Mouse (Mus musculus) lung, adult 10 weeks (tissue): ENCODE measurements around the gene Kxd1. TPM values are rescaled to one million over a fixed set of nuclear protein-coding genes. Genes with fewer than 3 reads are reported as not detected.

Experiments
- polyA plus RNA-seq: library from polyadenylated mRNA; stranded (reverse); fragments of 350-450 nt; fragmentation: Illumina TruSeq; extraction: RNeasy Lipid Tissue Mini Kit (QIAGEN cat#74804); gene quantifications from one replicate; pipeline ENCODE4 v1.2.3, GENCODE M21; 2014; ENCODE audit warnings: low read depth, low replicate concordance; ENCODE audit not compliant: insufficient read depth

The Kxd1 gene
- 48.0 TPM for polyA plus RNA-seq

GRCm38 (mm10) chr8:70527512-70528181, at the start of gene Kxd1, which contains the start of gene Fkbp8:
TSS of gene Kxd1 (minus strand) at chr8:70527956.
TSS of gene Fkbp8 (plus strand) at chr8:70527724.

DNA sequence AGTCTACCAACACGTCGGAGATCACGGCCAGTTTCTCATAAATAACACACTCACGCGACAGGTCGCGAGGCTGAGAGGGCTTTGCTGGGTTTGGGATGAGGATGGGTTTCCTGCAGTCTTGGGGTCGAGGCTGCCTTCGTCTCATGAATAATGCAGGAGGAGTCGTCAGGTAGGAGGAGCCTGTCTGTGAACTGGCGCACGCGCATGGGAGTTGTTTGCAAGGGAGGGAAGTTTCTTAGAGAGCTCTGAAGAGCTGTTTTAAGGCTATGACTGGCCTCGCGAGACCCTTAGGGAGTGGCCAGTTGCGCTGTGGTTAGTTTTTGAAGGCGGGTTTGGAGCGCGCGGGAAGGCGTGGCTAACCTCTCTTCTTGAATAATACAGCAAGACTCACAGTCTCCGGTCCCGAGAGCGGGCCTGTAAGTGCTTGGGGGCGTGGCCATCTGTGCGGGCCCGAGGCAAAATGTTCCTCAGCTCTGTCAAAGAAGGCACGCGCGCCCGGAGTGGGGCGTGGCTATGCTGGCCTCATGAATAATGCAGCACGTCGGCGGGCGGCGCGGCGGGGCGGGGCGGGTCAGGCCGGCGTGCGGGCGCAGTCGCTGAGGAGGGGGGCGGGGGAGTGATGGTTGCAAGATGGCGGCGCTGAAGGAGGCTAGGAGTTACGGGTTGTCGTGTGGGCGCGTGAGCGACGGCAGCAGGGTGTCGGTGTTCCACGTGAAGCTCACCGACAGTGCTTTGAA, 11.5 kb upstream of the Kxd1 start, which contains the start of gene Ell:
Gene Ell (plus strand): TSS at position 381 of the 737 bp plus-strand sequence.

DNA sequence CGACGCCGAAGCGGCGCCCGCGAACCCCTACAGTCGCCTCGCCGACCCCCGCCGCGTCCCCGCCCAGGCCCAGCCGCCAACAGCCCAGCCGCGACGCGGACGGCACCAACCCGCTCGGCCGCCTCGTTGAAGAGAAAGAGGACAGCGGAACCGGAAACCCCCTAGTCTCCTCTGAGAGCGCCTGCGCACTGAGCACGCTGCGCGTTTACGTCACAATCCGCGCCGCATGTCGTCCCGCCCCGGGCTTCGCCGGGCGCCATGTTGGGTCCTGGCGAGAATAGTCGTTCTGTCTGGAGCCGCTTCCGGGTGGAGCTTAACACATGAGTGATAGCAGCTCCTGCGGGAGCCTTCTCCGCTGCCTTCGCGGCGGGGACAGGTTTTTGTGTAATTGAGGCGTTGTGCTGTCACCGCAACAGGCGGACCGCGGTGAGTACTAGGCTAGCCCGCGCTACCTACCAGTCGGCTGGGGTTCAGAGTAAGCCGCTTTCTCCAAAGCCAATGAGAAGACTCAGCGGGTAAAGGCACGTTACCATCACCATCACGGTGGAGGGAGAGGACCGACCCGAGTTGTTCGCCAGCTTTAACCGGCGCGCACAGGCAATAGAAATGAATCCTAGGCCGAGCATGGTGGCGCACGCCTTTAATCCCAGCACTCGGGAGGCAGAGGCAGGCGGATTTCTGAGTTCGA, 17.4 kb downstream of the Kxd1 start, which contains the start of gene Uba52:
Gene Uba52 (minus strand): TSS at position 574 of the 688 bp plus-strand sequence.

GRCm38 (mm10) chr8:70506328-70507026, 21.3 kb downstream of the Kxd1 start, which contains the start of gene Rex1bd:
TSS of gene Rex1bd (minus strand) at chr8:70506752.

DNA sequence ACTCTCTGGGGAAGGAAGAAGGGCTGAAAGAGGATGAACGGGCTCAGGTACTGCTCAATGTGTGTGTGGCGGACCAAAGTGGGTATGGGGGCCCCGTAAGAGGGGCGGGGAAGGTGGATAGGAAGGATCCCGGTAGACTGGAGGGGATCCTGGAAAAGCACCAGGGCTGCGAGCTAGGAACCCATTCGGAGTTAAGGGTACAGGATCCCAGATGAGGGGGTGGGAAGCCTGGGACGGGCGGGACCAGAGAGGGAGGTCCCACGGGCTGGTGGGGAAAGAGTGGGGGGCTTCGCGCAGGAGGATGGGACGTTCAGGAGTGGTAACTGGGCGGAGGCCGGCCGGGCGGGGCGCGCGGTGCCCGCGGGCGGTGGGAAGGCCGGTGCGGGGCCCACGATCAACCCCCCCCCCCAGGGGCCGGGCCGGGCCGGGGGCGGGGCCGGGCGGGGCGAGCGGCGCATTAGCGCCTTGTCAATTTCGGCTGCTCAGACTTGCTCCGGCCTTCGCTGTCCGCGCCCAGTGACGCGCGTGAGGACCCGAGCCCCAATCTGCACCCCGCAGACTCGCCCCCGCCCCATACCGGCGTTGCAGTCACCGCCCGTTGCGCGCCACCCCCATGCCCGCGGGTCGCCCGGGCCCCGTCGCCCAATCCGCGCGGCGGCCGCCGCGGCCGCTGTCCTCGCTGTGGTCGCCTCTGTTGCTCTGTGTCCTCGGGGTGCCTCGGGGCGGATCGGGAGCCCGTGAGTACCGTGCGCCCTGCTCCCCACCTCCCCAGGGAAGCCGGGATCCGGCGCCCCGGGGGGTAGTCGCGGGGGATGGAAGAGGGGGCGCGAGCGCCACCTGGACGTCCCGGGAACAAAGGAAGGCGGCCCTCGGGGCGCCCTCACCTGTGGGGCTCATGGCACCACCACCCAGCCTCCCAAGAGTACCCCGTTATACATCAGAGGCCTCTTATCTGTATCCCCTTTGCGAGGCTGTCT, 34.8 kb downstream of the Kxd1 start, which contains the start of gene Crlf1:
Gene Crlf1 (plus strand): TSS at position 495 of the 977 bp plus-strand sequence.

GRCm38 (mm10) chr8:70486941-70487520, 40.7 kb downstream of the Kxd1 start, which contains the start of gene Tmem59l:
TSS of gene Tmem59l (minus strand) at chr8:70487358.

GRCm38 (mm10) chr8:70476333-70477268, 51.2 kb downstream of the Kxd1 start, which contains the start of gene Klhl26:
TSS of gene Klhl26 (minus strand) at chr8:70476968.

Other genes starting within 250 kb of the Kxd1 start
- 25.3 TPM for gene Homer3, start 245.1 kb downstream of the Kxd1 start, polyA plus RNA-seq
- 24.8 TPM for gene Ddx49, start 225.5 kb downstream of the Kxd1 start, polyA plus RNA-seq
- gene Cope, start 225.4 kb downstream of the Kxd1 start, polyA plus RNA-seq: 129 TPM
- 0.44 TPM for gene Cers1, start 212.2 kb downstream of the Kxd1 start, polyA plus RNA-seq
- gene Gdf1, start 198.1 kb downstream of the Kxd1 start, polyA plus RNA-seq: 0.28 TPM
- gene Upf1, start 174.7 kb downstream of the Kxd1 start, polyA plus RNA-seq: 14.7 TPM
- 0.21 TPM for gene Comp, start 154.4 kb downstream of the Kxd1 start, polyA plus RNA-seq
- 3.0 TPM for gene Crtc1, start 88.4 kb downstream of the Kxd1 start, polyA plus RNA-seq
- gene Klhl26, start 51.0 kb downstream of the Kxd1 start, polyA plus RNA-seq: 10.1 TPM
- 7.8 TPM for gene Tmem59l, start 40.6 kb downstream of the Kxd1 start, polyA plus RNA-seq
- 13.8 TPM for gene Crlf1, start 34.8 kb downstream of the Kxd1 start, polyA plus RNA-seq
- 98.1 TPM for gene Rex1bd, start 21.2 kb downstream of the Kxd1 start, polyA plus RNA-seq
- 1,654 TPM for gene Uba52, start 17.2 kb downstream of the Kxd1 start, polyA plus RNA-seq
- gene Fkbp8, start 232 bp downstream of the Kxd1 start, polyA plus RNA-seq: 190 TPM
- gene Ell, start 11.5 kb upstream of the Kxd1 start, polyA plus RNA-seq: 9.7 TPM
- gene Isyna1, start 66.4 kb upstream of the Kxd1 start, polyA plus RNA-seq: 26.4 TPM
- gene Ssbp4, start 80.9 kb upstream of the Kxd1 start, polyA plus RNA-seq: 54.0 TPM
- 6.2 TPM for gene Lrrc25, start 88.2 kb upstream of the Kxd1 start, polyA plus RNA-seq
- 1.6 TPM for gene Gdf15, start 104.5 kb upstream of the Kxd1 start, polyA plus RNA-seq
- 17.7 TPM for gene Pgpep1, start 132.4 kb upstream of the Kxd1 start, polyA plus RNA-seq
- 81.6 TPM for gene Lsm4, start 145.3 kb upstream of the Kxd1 start, polyA plus RNA-seq
- gene Jund, start 171.0 kb upstream of the Kxd1 start, polyA plus RNA-seq: 145 TPM
- gene Iqcn, start 175.5 kb upstream of the Kxd1 start, polyA plus RNA-seq: not detected
- gene Gm3336, start 190.6 kb upstream of the Kxd1 start, polyA plus RNA-seq: 0.66 TPM
- gene Pde4c, start 195.8 kb upstream of the Kxd1 start, polyA plus RNA-seq: 1.1 TPM
- gene Rab3a, start 226.7 kb upstream of the Kxd1 start, polyA plus RNA-seq: 18.7 TPM
- 36.9 TPM for gene Mpv17l2, start 233.0 kb upstream of the Kxd1 start, polyA plus RNA-seq
- 14.8 TPM for gene Pik3r2, start 248.8 kb upstream of the Kxd1 start, polyA plus RNA-seq